Mouse (Mus musculus): Measurements from ENCODE around the gene Gsg1. TPM values are rescaled to one million over a fixed set of nuclear protein-coding genes. Genes with fewer than 3 reads are reported as not detected.

Gene Gsg1
- polyA plus RNA-seq, 1 experiment: not detected

DNA sequence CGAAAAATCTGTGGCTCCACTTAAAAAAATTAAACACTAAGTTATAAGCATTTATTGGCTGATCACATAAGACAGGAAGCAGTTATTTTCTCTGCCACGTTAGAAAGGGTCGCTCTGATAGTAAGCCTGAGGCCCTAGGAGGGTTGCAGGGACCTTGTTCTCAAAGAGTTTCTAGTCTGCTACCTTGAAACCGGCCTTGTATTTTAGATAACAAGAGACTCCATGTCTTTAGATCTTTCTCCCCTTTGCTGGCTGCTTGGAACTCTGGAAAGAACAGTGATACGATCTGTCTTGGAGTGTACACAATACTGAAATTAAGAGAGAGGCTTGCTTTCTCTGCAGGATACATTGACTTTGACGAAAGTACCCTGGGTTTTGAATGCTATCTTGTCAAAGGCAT lies 55.4 kb downstream of the Gsg1 start:
- TF ChIP-seq POLR2A (IDR thresholded peaks at IDR 0.05; ENCODE audit: low read depth, low read length): no peak
- no peak for TF ChIP-seq CTCF (IDR thresholded peaks at IDR 0.05; ENCODE audit: borderline replicate concordance, insufficient read depth, low read length)
- H3K4me1 ChIP-seq (ENCODE audit: control insufficient read depth, insufficient read depth, low read length): no peaks in the 10 kb centered on the region
- peak overlapping the region; percentile 74; the same call in 1 of the 2 replicates for H3K4me3 ChIP-seq (ENCODE audit: insufficient read depth, low read length)
- no peak overlapping the region for H3K27ac ChIP-seq (ENCODE audit: insufficient read depth, low read length)

DNA sequence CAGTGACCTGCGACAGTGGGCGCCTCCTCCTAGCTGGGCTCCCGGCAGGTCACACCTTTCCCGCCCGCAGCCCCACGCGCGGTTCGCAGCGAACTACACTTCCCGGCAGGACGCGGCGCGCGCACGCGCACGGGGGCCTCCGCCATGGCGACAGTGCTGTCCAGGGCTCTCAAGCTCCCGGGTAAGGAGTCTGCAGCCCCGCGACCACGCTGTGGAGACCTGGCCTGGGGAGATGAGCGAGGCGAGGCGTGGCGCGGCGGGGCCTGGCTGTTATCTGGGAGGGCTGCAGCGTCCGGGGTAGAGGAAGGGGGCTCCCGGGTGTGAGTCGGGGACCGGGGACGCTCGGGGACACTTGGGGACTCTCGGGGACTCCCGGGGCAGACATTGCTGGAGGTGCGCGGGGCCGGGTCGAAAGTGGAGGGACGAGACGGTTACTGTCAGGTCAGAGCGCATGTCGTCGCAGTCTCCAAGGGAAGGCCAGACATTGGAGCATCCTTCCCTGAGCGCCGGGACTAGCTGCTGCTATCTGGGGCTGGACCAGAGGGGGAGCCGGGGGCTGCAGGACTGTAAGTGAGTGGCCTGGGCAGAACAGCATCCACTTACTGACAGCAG lies 56.1 kb downstream of the Gsg1 start, which contains the start of the genes Fam234b and Hebp1:
TSS of gene Fam234b (plus strand) at position 57 of the 612 bp plus-strand sequence.
TSS of gene Hebp1 (minus strand) at position 102 of the 612 bp plus-strand sequence.
- H3K4me1 ChIP-seq (ENCODE audit: control insufficient read depth, insufficient read depth, low read length): no peaks in the 10 kb centered on the region
- no peak for TF ChIP-seq CTCF (IDR thresholded peaks at IDR 0.05; ENCODE audit: borderline replicate concordance, insufficient read depth, low read length)
- peak; percentile 60 for TF ChIP-seq POLR2A (IDR thresholded peaks at IDR 0.05; ENCODE audit: low read depth, low read length)
- H3K27ac ChIP-seq (ENCODE audit: insufficient read depth, low read length): no peak within 1 kb of the TSS
- peak within 1 kb of the TSS; percentile 74 for H3K4me3 ChIP-seq (ENCODE audit: insufficient read depth, low read length)

DNA sequence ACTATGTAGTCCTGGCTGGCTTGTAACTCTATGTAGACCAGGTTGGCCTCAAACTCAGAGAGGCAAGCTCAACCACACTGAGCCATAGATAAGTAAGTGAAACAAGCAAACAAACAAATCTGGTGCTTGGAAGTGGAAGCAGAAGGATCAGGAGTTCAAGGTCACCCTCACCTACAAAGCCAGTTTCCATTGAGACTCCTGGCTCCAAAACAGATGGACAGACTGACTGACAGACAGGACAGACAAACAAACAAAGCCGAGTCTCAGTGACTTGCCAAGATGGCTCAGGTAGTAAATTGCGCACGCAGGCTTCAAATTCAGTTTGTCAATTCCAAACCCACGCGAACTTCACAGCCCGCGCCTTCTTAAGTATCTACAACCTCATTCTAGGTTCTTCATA lies 56.7 kb downstream of the Gsg1 start:
- H3K4me1 ChIP-seq (ENCODE audit: control insufficient read depth, insufficient read depth, low read length): no peaks in the 10 kb centered on the region
- TF ChIP-seq CTCF (IDR thresholded peaks at IDR 0.05; ENCODE audit: borderline replicate concordance, insufficient read depth, low read length) (no peak), POLR2A (IDR thresholded peaks at IDR 0.05; ENCODE audit: low read depth, low read length) (no peak)
- peak overlapping the region; percentile 74 for H3K4me3 ChIP-seq (ENCODE audit: insufficient read depth, low read length)
- H3K27ac ChIP-seq (ENCODE audit: insufficient read depth, low read length): no peak overlapping the region

DNA sequence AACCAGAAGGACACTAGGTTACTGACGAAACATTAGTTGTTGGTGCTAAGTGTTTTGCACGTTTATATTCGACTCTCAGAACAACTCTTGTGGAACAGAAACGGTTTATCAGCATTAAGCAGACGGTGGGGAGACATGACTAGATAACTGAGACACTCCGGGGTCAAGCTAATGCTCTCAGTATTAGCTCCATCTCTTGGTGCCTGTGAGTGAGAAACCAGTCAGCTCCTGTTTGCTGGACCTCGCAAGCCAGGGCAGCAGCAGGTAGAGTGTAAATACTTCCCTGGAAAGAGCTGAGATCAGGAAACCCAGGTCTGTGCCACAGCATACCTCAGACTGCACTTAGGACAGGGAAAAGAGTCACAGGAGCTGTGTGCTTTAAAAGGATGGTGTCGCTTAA lies 57.4 kb downstream of the Gsg1 start:
- TF ChIP-seq CTCF (IDR thresholded peaks at IDR 0.05; ENCODE audit: borderline replicate concordance, insufficient read depth, low read length): no peak
- TF ChIP-seq POLR2A (IDR thresholded peaks at IDR 0.05; ENCODE audit: low read depth, low read length): no peak
- H3K27ac ChIP-seq (ENCODE audit: insufficient read depth, low read length): no peak overlapping the region
- H3K4me3 ChIP-seq (ENCODE audit: insufficient read depth, low read length): no peak overlapping the region
- no peaks in the 10 kb centered on the region for H3K4me1 ChIP-seq (ENCODE audit: control insufficient read depth, insufficient read depth, low read length)

DNA sequence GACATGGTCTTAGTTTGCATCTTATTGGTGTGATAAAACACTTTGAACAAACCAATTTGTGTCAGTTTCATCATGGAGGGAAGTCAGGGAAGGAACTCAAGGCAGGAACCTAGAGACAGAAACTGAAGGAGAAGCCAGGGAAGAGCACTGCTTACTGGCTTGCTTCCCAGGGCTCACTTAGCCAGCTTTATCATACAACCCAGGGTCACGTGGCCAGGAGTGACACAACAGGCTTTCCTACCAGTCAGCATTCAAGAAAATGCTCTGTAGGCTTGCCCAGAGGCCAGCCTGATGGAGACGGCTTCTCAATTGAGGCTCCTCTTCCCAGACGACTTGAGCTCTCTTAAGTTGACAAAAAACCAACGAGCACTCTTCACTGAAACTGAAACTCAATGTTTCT lies 59.2 kb downstream of the Gsg1 start:
- TF ChIP-seq POLR2A (IDR thresholded peaks at IDR 0.05; ENCODE audit: low read depth, low read length): no peak
- no peak for TF ChIP-seq CTCF (IDR thresholded peaks at IDR 0.05; ENCODE audit: borderline replicate concordance, insufficient read depth, low read length)
- no peak overlapping the region for H3K27ac ChIP-seq (ENCODE audit: insufficient read depth, low read length)
- no peak overlapping the region for H3K4me3 ChIP-seq (ENCODE audit: insufficient read depth, low read length)

DNA sequence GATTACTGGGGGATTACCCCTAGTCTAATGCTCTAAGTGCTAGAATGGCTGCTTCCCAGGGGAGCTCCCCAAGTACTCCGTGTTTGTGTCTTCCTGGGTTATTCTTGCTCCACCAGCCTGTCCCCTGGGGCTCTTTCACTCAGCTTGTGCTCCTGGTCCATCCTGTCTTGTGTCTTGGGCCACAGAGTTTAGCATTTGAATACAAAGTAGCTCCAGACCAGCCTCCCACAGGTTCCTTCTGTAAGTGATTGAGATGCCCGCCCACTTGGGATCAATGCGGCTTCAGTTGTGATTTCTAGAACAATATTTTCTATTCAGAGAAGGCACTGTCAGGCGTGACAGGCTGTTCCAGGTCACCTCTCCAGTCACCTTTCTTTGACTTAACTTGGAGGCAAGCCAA lies 60.4 kb downstream of the Gsg1 start:
- no peaks in the 10 kb centered on the region for H3K4me1 ChIP-seq (ENCODE audit: control insufficient read depth, insufficient read depth, low read length)
- TF ChIP-seq CTCF (IDR thresholded peaks at IDR 0.05; ENCODE audit: borderline replicate concordance, insufficient read depth, low read length) (no peak), POLR2A (IDR thresholded peaks at IDR 0.05; ENCODE audit: low read depth, low read length) (no peak)
- no peak overlapping the region for H3K4me3 ChIP-seq (ENCODE audit: insufficient read depth, low read length)
- no peak overlapping the region for H3K27ac ChIP-seq (ENCODE audit: insufficient read depth, low read length)

More for the DNA sequence above, 59.2 kb downstream of the Gsg1 start:
- H3K4me1 ChIP-seq (ENCODE audit: control insufficient read depth, insufficient read depth, low read length): no peaks in the 10 kb centered on the region

DNA sequence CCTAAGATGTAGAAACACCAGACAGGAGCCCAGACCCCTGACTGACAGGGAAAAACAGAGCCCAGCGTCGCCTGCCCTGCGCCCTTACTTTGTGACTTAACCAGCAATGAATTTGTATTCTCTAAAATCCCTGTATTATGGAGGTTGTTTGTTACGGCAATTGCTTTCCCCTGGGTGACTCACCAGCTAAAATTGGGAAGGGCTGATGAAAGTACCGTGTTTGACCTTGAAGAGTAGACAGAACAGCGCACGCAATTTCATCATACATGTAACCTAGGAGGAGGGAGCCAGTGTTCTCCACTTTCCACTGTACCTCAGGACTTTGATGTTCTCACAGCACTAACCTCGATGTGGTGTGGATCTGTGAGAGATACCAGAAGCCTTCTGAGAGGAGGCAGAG lies 61.2 kb downstream of the Gsg1 start:
- TF ChIP-seq POLR2A (IDR thresholded peaks at IDR 0.05; ENCODE audit: low read depth, low read length) (no peak), CTCF (IDR thresholded peaks at IDR 0.05; ENCODE audit: borderline replicate concordance, insufficient read depth, low read length) (no peak)
- no peak overlapping the region for H3K4me3 ChIP-seq (ENCODE audit: insufficient read depth, low read length)
- H3K4me1 ChIP-seq (ENCODE audit: control insufficient read depth, insufficient read depth, low read length): no peaks in the 10 kb centered on the region
- H3K27ac ChIP-seq (ENCODE audit: insufficient read depth, low read length): no peak overlapping the region; the same call in 1 of the 2 replicates

DNA sequence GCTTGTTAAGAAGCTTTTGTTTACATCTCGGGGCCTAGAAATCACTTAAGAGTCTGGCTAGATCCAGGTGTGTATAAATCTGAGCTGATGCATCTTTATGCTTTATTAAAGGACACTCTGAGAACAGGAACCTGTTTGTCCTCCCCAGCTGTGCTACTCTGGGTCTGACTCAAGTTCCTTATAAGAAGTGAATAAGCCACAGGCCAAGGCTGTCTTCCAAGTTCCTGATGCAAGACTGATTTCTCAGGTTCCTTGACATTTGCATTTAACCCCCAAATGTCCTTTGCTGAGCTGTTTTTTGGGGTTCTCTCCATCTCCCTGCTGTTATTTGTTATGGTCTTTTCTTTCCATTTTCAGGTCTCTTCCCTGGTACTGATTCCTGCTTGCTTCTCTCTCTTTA lies 62.2 kb downstream of the Gsg1 start:
- no peak for TF ChIP-seq POLR2A (IDR thresholded peaks at IDR 0.05; ENCODE audit: low read depth, low read length)
- TF ChIP-seq CTCF (IDR thresholded peaks at IDR 0.05; ENCODE audit: borderline replicate concordance, insufficient read depth, low read length): no peak
- Histone ChIP-seq H3K27ac (ENCODE audit: insufficient read depth, low read length) (peak overlapping the region; percentile 52), H3K4me3 (ENCODE audit: insufficient read depth, low read length) (no peak overlapping the region), H3K4me1 (ENCODE audit: control insufficient read depth, insufficient read depth, low read length) (no peaks in the 10 kb centered on the region; the same call in 1 of the 2 replicates)

DNA sequence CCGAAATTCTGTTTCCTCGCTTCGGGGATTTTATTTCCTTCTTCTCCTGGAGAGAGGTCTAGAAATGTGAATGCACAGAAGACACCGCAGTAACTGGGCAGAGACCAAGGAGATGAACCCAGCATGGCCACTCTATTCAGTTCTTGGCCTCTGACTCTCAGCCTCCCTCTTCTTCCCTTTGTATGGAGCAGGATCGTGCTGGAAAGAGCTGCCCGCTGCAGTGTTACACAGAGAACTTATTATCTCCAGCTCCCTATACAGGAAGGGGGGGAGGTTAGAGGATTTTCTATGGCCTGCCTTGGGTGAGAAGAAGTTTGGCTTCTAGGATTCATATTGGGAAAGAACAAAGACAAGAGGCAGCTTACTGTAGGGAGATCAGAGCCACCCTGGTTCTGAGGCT lies 64.0 kb downstream of the Gsg1 start:
- Histone ChIP-seq H3K4me1 (ENCODE audit: control insufficient read depth, insufficient read depth, low read length) (no peaks in the 10 kb centered on the region; the same call in 1 of the 2 replicates), H3K27ac (ENCODE audit: insufficient read depth, low read length) (no peak overlapping the region), H3K4me3 (ENCODE audit: insufficient read depth, low read length) (no peak overlapping the region)
- TF ChIP-seq CTCF (IDR thresholded peaks at IDR 0.05; ENCODE audit: borderline replicate concordance, insufficient read depth, low read length): no peak
- no peak for TF ChIP-seq POLR2A (IDR thresholded peaks at IDR 0.05; ENCODE audit: low read depth, low read length)

DNA sequence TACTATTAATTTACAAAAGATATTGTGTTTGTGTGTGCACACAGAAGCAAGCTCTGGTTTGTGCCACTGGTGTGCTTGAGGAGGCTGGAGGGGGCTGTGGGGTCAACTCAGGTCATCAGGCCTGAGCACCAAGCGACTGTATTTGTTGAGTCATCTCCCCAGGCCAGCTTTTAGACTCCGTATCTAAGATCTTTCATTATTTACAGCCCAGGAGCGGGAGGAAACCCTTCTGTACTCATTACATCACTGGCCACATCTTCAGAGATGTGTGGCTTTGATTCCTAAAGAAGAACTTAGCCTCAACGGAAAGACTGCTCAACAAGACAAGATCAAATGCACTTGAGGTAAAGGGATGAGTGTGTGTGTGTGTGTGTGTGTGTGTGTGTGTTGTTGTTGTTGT lies 65.5 kb downstream of the Gsg1 start:
- TF ChIP-seq CTCF (IDR thresholded peaks at IDR 0.05; ENCODE audit: borderline replicate concordance, insufficient read depth, low read length) (no peak), POLR2A (IDR thresholded peaks at IDR 0.05; ENCODE audit: low read depth, low read length) (no peak)
- no peak overlapping the region for H3K4me3 ChIP-seq (ENCODE audit: insufficient read depth, low read length)
- H3K27ac ChIP-seq (ENCODE audit: insufficient read depth, low read length): no peak overlapping the region
- no peaks in the 10 kb centered on the region; the same call in 1 of the 2 replicates for H3K4me1 ChIP-seq (ENCODE audit: control insufficient read depth, insufficient read depth, low read length)

Other genes starting within 250 kb of the Gsg1 start
- gene Ddx47, start 242.7 kb downstream of the Gsg1 start, polyA plus RNA-seq (2011; ENCODE audit: insufficient read length, low read depth, missing spikeins): 101 and 121 TPM in 2 replicates
- gene Gprc5a, start 188.7 kb downstream of the Gsg1 start, polyA plus RNA-seq (2011; ENCODE audit: insufficient read length, low read depth, missing spikeins): 21.8 and 33.3 TPM in 2 replicates
- gene Gprc5d, start 136.1 kb downstream of the Gsg1 start, polyA plus RNA-seq (2011; ENCODE audit: insufficient read length, low read depth, missing spikeins): 0.40 TPM in 1 of 2 replicates, not detected in the other
- gene Fam234b, start 56.4 kb downstream of the Gsg1 start, polyA plus RNA-seq (2011; ENCODE audit: insufficient read length, low read depth, missing spikeins): 10.1 and 13.7 TPM in 2 replicates
- 32.3 and 41.7 TPM in 2 replicates for gene Hebp1, start 56.3 kb downstream of the Gsg1 start, polyA plus RNA-seq (2011; ENCODE audit: insufficient read length, low read depth, missing spikeins)
- gene Pbp2, start 56.1 kb upstream of the Gsg1 start, polyA plus RNA-seq (2011; ENCODE audit: insufficient read length, low read depth, missing spikeins): 1.1 and 4.3 TPM in 2 replicates
- 952 and 959 TPM in 2 replicates for gene Emp1, start 108.2 kb upstream of the Gsg1 start, polyA plus RNA-seq (2011; ENCODE audit: insufficient read length, low read depth, missing spikeins)

Data from embryonic fibroblast, embryonic 13.5 days (primary cell).